Mouse (Mus musculus) heart, adult 8-10 months (tissue): ENCODE measurements around the gene Nxn. TPM values are rescaled to one million over a fixed set of nuclear protein-coding genes. Genes with fewer than 3 reads are reported as not detected.

ENCODE experiments used
- DNase-seq: peaks from one replicate; pipeline ENCODE4 v3.0.0; 2022; ENCODE audit warnings: low spot score
- total RNA-seq, 4 experiments: library from RNA; stranded (reverse); gene quantifications; 2 replicates each; pipeline ENCODE4 v1.2.4; 2022

The Nxn gene
- total RNA-seq, 4 experiments from 2014 or later, result 9.8 to 13.0 (median 11.0) TPM

DNA sequence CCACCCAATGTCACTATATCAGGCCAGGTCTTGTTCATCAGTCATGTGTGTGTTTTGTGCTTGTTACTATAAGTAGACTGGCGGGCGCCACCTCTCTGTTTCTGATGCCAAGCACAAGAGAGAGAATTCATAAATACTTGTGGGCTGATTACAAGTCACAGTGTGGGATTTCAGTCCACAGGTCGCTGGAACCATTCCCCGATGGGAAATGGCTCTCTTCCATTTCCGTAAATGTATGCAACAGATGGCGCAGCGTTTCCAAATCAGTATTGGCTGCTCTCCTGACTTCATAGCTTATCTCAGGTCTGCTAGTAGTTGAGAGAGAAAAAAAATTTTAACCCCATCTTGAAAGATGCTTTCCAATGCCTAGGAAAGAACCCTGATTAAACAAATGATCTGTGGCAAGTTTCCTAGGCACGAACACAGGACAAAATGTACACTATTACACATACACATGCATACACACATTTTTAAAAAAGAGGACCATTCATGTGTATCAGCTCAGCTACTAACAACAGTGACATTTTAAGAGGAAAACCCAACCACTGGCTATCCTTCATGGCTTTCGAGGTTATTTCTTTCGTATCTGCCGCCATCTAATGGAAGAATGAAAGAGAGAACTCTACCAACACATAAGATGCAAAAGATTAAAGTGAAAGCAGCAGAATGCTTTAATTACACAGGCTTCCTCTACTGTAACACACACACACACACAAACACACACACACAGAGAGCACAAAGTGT, 819 bp upstream of the Nxn start:
- DNase-seq, result peak; percentile 65

- no peak for DNase-seq
Measured at GRCm38 (mm10) chr11:76398312-76398797, 585 bp downstream of the Nxn start.

- peak; percentile 18 for DNase-seq
Measured at GRCm38 (mm10) chr11:76397650-76398311, 1.2 kb downstream of the Nxn start.

GRCm38 (mm10) chr11:76392996-76393395, 5.9 kb downstream of the Nxn start:
- no peak for DNase-seq

- DNase-seq, result no peak
Measured at GRCm38 (mm10) chr11:76392532-76392931, 6.4 kb downstream of the Nxn start.

DNA sequence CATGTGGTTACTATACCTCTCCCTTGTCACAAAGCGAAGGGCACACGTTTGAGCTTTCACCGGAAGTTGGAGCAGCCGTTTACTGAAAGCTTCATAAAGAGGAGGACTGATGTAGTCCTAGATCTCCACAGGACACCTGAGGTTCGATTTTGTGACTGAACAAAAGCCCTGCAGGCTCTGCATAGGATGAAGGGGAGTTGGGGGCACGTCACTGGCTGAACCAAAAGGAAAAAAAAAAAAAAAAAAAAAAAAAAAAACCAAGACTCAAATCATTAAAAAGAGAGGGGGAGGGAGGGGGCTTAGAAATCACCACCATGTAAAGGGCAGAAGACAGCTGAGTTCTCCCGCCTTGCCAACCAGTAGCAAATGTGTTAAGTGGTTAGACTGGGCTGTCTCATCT, 10.2 kb downstream of the Nxn start:
- DNase-seq, result no peak

GRCm38 (mm10) chr11:76387097-76387496, 11.8 kb downstream of the Nxn start:
- no peak for DNase-seq

GRCm38 (mm10) chr11:76385746-76386145, 13.2 kb downstream of the Nxn start:
- DNase-seq, result no peak

GRCm38 (mm10) chr11:76385017-76385416, 13.9 kb downstream of the Nxn start:
- DNase-seq, result no peak

- DNase-seq, result no peak
Measured at GRCm38 (mm10) chr11:76384307-76384706, 14.6 kb downstream of the Nxn start.

GRCm38 (mm10) chr11:76382711-76383324, 16.1 kb downstream of the Nxn start:
- no peak for DNase-seq

- DNase-seq, result no peak
Measured at GRCm38 (mm10) chr11:76381201-76381885, 17.6 kb downstream of the Nxn start.

- DNase-seq, result peak; percentile 78
Measured at GRCm38 (mm10) chr11:76379921-76380544, 18.9 kb downstream of the Nxn start.

DNA sequence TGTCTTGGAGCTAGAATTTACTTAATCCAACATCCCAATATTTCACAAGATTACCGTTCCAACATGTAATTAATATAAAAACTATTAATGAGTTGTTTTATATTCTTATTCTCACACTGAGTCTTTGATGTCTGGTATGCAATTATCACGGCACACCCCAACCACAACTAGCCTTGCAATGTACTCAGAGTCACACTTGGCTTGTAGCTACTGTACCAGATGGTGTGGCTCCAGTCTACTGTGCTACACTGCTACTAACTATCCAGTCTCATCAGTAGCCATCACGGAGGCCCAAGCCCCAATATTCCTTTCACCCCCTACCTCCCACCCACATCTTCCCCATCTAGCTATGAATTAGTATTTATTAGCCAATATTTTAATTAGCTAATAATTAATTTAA, 22.5 kb downstream of the Nxn start:
- no peak for DNase-seq

DNA sequence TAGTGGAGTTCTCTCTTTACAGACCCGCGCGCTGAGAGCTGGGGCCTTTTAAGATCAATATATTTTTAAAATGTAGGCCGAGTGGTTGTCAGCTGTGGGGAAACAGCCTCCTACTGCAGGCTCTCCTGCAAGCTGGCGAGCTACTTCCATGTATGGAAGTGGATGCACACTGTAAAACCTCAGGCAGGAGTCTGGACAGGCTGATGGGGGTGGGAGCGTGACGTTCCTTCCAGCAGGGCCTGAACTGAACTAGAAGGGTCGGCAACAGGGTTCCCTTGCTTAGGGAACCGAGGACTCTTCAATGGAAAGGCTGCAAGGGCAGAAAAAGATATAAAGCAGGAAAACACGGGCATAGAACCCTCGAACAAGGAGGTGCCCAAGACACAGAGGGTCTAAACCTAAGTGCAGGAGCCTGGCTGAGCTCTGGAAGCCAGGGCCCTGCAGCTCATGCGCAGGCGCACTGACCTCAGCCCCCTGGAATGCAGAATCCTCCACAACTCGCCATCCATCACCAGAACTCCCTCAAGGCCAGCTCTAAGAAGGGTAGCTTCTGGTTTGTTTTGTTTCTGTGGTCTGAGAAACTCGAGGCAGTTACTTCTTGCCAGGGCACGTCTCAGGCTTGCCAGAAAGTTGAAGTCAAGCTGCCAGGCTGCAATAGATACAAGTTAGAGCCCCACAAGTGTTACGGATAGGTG, 24.3 kb downstream of the Nxn start:
- peak; percentile 48 for DNase-seq

DNA sequence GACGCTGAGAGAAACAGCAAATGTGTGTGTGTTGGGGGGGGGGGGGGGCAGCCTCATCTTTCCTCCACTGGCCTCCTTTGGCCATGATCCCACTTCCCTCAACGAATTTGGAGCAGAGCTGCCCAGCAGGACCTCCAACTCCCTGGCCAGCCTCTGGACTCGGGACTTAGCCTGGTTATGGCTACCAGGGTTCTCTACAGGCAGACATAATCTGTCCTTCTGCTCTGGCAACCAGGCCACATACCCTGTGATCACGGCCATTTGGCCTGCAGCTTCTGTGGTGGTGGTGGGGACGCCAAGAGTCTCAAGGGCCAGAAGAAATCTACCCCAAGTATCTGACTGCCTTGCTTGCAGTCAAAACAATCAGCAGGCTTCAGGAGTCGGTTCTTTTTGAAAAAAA, 26.4 kb downstream of the Nxn start:
- peak; percentile 25 for DNase-seq

DNA sequence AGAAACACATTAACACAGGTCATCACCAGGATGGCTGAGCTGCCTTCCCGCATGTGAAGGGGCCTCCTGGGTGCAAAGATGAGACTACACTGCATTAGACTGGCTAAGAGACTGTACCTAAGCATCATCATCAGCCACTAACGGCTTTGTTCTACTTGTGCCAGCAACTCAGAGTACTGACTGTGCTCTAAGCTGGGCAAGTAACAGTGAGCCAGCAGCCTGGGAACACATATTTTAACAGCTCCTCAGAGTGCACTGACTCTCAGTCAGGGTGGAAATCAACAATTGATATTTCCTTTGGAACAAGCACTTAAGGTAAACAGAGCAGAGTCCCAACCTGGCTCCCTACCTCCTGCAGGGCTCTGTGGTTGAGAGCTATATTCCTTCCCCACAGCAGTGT, 26.8 kb downstream of the Nxn start:
- peak; percentile 24 for DNase-seq

GRCm38 (mm10) chr11:76370491-76370890, 28.4 kb downstream of the Nxn start:
- no peak for DNase-seq

GRCm38 (mm10) chr11:76366720-76367119, 32.2 kb downstream of the Nxn start:
- no peak for DNase-seq

DNA sequence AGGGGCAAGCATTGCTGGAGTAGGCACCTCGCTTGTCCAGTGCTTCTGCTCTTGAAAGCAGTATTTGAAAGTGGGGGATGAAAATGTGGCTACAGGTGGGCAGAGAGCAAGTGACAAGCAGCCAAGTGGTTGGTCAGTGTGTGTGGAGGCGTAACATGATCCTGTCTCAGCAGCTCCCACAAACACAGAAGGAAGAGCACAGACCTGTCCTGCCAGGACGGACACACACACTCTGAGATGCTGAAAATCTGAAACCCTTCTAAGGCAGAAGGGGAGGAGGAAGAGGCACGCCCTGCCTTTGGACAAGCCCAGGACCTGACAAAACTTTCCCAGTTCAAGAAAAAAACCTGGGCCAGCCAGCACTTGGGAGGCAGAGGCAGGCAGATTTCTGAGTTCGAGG, 34.9 kb downstream of the Nxn start:
- DNase-seq, result no peak

- peak; percentile 38 for DNase-seq
Measured at GRCm38 (mm10) chr11:76363636-76364035, 35.3 kb downstream of the Nxn start.
